Mouse (Mus musculus) stomach, postnatal 0 days (tissue): ENCODE measurements around the gene Usp2. TPM values are rescaled to one million over a fixed set of nuclear protein-coding genes. Genes with fewer than 3 reads are reported as not detected.

Source experiments
- ATAC-seq: fragments of 200-750 bp; cut with Nextera tagmentation; 2 replicates; pipeline ENCODE4 v1.8.0; 2017; ENCODE audit not compliant: low FRiP score, low TSS enrichment
- DNase-seq: peaks from one replicate; pipeline ENCODE4 v3.0.0-alpha.2; 2016; ENCODE audit warnings: low spot score
- H3K27ac ChIP-seq: fragments of 300-500 bp; sonication (generic); replicated peaks from 2 replicates; pipeline ENCODE4 v1.5.1; 2014; ENCODE audit warnings: mild to moderate bottlenecking, control low read depth
- H3K27me3 ChIP-seq: fragments of 300-500 bp; sonication (generic); 2 replicates; pipeline ENCODE4 v1.6.1; 2014; ENCODE audit warnings: low read length; ENCODE audit not compliant: control insufficient read depth, insufficient read depth
- H3K36me3 ChIP-seq: fragments of 300-500 bp; sonication (generic); 2 replicates; pipeline ENCODE4 v1.6.1; 2014; ENCODE audit warnings: low read length, mixed read lengths; ENCODE audit not compliant: control insufficient read depth, insufficient read depth
- H3K4me1 ChIP-seq: fragments of 300-500 bp; sonication (generic); replicated peaks from 2 replicates; pipeline ENCODE4 v1.6.1; 2014; ENCODE audit warnings: antibody characterized with exemption; ENCODE audit not compliant: control insufficient read depth, insufficient read depth
- H3K4me2 ChIP-seq: fragments of 300-500 bp; sonication (generic); replicated peaks from 2 replicates; pipeline ENCODE4 v1.6.1; 2014; ENCODE audit warnings: low read depth, mild to moderate bottlenecking, control low read depth, moderate library complexity
- H3K4me3 ChIP-seq: fragments of 300-500 bp; sonication (generic); 2 replicates; pipeline ENCODE4 v1.5.1; 2014; ENCODE audit warnings: low read depth, low read length, control low read depth
- H3K9ac ChIP-seq: fragments of 300-500 bp; sonication (generic); 2 replicates; pipeline ENCODE4 v1.6.1; 2014; ENCODE audit warnings: mild to moderate bottlenecking, low read length, control low read depth, mixed read lengths
- H3K9me3 ChIP-seq: fragments of 300-500 bp; sonication (generic); 2 replicates; pipeline ENCODE4 v1.6.1; 2016; ENCODE audit warnings: low read length; ENCODE audit not compliant: control insufficient read depth
- CTCF ChIP-seq: IDR thresholded peaks from 2 replicates; pipeline ENCODE4 v1.5.1; 2016; ENCODE audit warnings: antibody characterized with exemption, low read depth, mild to moderate bottlenecking, moderate library complexity
- EP300 ChIP-seq: optimal IDR thresholded peaks from 2 replicates; pipeline ENCODE3; 2016; ENCODE audit warnings: antibody characterized with exemption
- WGBS: fragments of 180-500 bp; shearing (Covaris S2); extraction: QIAGEN DNeasy Blood & Tissue Kit; methylation state at CpG from one replicate; pipeline ENCODE4 v1.1.7; 2014; 5-methylcytosine and 5-hydroxymethylcytosine counted together
- polyA plus RNA-seq: library from polyadenylated mRNA; unstranded; fragments of >200 nt; fragmentation: Nextera tagmentation; extraction: Ambion mirVana; gene quantifications from 2 replicates; pipeline ENCODE4 v1.2.1, GENCODE M21; 2015

Usp2 gene
- polyA plus RNA-seq, 1 experiment from 2014 or later: 11.6 TPM

GRCm38 (mm10) chr9:44115599-44115998, 48.8 kb downstream of the Usp2 start:
- H3K36me3 ChIP-seq: no peaks in the 10 kb centered on the region
- ATAC-seq: no peak
- no peak overlapping the region for H3K9ac ChIP-seq
- H3K4me3 ChIP-seq: no peak overlapping the region
- no peak overlapping the region for H3K4me2 ChIP-seq
- TF ChIP-seq CTCF (no peak), EP300 (no peak)
- no peak for DNase-seq
- H3K4me1 ChIP-seq: no peaks in the 10 kb centered on the region
- no peak overlapping the region for H3K27ac ChIP-seq
- no peaks in the 10 kb centered on the region for H3K9me3 ChIP-seq
- H3K27me3 ChIP-seq: no peaks in the 10 kb centered on the region
- 85% methylated on average over 9 of the region's 9 CpGs for WGBS

GRCm38 (mm10) chr9:44116182-44116581, 49.4 kb downstream of the Usp2 start:
- Histone ChIP-seq H3K9ac (no peak overlapping the region), H3K9me3 (no peaks in the 10 kb centered on the region), H3K36me3 (no peaks in the 10 kb centered on the region), H3K27ac (no peak overlapping the region), H3K4me3 (no peak overlapping the region), H3K4me2 (no peak overlapping the region), H3K4me1 (no peaks in the 10 kb centered on the region), H3K27me3 (no peaks in the 10 kb centered on the region)
- DNase-seq (no peak), ATAC-seq (no peak)
- TF ChIP-seq CTCF (peak; percentile 49), EP300 (no peak)
- WGBS: 92% methylated on average over 4 of the region's 4 CpGs

GRCm38 (mm10) chr9:44119011-44119410, 52.2 kb downstream of the Usp2 start:
- TF ChIP-seq CTCF: peak; percentile 71
- TF ChIP-seq EP300: no peak
- DNase-seq (peak; percentile 48), ATAC-seq (no peak)
- no peaks in the 10 kb centered on the region for H3K36me3 ChIP-seq
- no peaks in the 10 kb centered on the region for H3K4me1 ChIP-seq
- no peak overlapping the region for H3K4me2 ChIP-seq
- H3K27ac ChIP-seq: no peak overlapping the region
- H3K4me3 ChIP-seq: no peak overlapping the region
- H3K9ac ChIP-seq: no peak overlapping the region
- 49% methylated on average over 5 of the region's 5 CpGs for WGBS
- no peaks in the 10 kb centered on the region for H3K9me3 ChIP-seq
- no peaks in the 10 kb centered on the region for H3K27me3 ChIP-seq

DNA sequence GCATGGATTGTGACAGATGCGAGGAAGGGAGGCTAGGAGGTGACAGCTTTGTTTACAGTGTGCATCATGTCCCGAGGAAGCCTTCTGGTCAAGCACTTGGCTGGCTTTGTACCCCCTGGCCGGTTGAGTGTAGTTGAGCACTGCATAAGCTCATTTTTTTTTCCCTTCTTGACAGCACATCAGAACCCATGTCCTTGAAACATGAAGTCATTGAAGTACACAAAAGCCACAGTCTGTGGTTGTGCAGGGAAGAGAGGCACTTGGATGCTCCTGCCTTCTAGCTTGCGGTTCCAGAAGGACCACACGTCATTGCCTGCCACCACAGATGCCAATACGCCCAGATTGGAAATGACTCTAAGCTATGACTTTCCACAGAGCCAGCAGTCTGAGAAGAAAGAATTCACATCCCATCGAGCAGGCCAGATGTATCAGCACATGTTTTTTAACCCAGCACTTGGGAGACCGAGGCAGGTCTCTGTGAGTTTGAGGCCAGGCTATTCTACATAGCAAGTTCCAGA, 53.2 kb downstream of the Usp2 start:
- Histone ChIP-seq H3K27ac (no peak overlapping the region), H3K27me3 (no peaks in the 10 kb centered on the region), H3K9me3 (no peaks in the 10 kb centered on the region), H3K4me2 (no peak overlapping the region), H3K9ac (no peak overlapping the region), H3K36me3 (no peaks in the 10 kb centered on the region), H3K4me3 (no peak overlapping the region), H3K4me1 (no peaks in the 10 kb centered on the region)
- TF ChIP-seq EP300: no peak
- TF ChIP-seq CTCF: no peak
- no peak for DNase-seq
- 63% methylated on average over 8 of the region's 8 CpGs for WGBS
- no peak for ATAC-seq

DNA sequence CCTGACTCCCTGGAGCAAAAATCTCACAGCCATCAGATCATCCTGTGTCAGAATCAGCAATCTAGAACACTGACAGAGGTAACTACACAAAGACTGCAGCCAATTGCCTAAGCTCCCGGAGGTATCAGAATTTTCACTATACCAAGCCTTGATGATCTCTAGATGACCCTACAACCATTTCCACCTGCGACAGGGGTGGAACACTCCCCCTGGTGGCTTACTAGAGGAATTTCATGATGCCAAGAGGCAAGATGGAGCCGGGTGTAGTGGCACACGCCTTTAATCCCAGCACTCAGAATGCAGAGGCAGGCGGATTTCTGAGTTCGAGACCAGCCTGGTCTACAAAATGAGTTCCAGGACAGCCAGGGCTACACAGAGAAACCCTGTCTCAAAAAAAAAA, 57.5 kb downstream of the Usp2 start:
- H3K27me3 ChIP-seq: no peaks in the 10 kb centered on the region
- no peaks in the 10 kb centered on the region for H3K36me3 ChIP-seq
- no peaks in the 10 kb centered on the region for H3K9me3 ChIP-seq
- no peak overlapping the region for H3K9ac ChIP-seq
- TF ChIP-seq EP300 (no peak), CTCF (peak; percentile 72)
- WGBS: 67% methylated on average over 6 of the region's 6 CpGs
- ATAC-seq (no peak), DNase-seq (no peak)
- no peak overlapping the region for H3K4me3 ChIP-seq
- H3K27ac ChIP-seq: no peak overlapping the region
- no peaks in the 10 kb centered on the region for H3K4me1 ChIP-seq
- H3K4me2 ChIP-seq: no peak overlapping the region

DNA sequence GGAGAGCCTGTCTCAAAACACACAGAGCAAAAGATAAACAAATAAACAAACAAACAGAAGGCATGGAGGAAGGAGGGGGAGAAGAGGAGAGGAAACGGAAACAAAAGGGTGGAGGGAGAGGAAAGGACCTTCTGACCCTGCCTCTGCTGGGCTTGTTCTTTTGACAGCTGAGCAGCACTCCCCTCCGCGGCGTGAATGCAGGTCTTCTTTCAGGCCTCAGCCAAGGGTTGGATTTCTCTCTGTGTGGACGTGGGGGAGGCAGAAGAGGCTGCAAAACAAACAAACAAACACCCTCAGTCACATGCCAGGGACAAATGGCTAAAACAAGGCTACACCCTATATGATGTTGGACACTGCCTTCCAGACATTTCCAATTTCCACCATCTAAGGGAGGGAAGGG, 58.2 kb downstream of the Usp2 start:
- 58% methylated on average over 5 of the region's 5 CpGs for WGBS
- no peaks in the 10 kb centered on the region for H3K36me3 ChIP-seq
- H3K9me3 ChIP-seq: no peaks in the 10 kb centered on the region
- DNase-seq (no peak), ATAC-seq (no peak)
- no peak overlapping the region for H3K9ac ChIP-seq
- H3K4me2 ChIP-seq: no peak overlapping the region
- H3K27ac ChIP-seq: no peak overlapping the region
- no peak for TF ChIP-seq CTCF
- TF ChIP-seq EP300: no peak
- H3K4me1 ChIP-seq: no peaks in the 10 kb centered on the region
- no peaks in the 10 kb centered on the region for H3K27me3 ChIP-seq
- H3K4me3 ChIP-seq: no peak overlapping the region
